Mouse (Mus musculus) erythroblast, embryonic 14.5 days (primary cell): ENCODE results near the gene 4931406P16Rik.

Source experiments
- GATA1 ChIP-seq: IDR thresholded peaks from 2 replicates; pipeline ENCODE4 v1.6.1; 2012; ENCODE audit warnings: low read length, inconsistent platforms, mixed read lengths
- TAL1 ChIP-seq: IDR thresholded peaks from 3 replicates; pipeline ENCODE4 v1.6.1; 2012; ENCODE audit warnings: low read length, inconsistent platforms, mixed read lengths

DNA sequence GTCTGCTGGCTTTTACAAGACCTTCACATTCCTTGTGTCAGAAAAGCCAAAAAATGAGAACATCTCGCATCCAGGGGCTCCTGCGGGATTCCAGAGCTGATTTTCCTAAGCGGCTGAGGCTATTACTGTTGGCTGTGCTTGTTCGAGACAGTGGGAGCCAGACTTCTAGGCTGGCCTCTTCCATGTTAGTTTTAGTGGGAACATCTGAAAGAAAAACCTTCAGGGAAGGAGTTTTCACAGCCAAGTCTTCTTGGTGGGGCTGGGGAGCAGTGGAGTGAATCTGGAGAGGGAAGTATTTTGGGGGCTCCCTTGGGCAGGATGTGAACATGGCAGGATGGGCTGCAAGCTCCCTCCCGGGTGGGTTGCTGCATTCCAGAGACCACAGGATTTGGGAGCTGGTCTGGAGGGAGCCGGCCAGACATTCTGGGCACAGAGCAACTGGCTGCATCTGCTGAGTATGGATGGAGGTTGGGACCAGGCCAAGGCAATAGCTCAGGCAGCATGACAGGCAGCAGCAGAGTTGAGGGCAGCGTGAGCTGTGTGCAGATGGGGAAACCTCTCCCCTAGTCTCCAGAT lies 4.6 kb upstream of the 4931406P16Rik start:
- TF ChIP-seq GATA1 (no peak), TAL1 (no peak)
